Mouse (Mus musculus) fibroblast of lung, adult 2 months (primary cell): ENCODE results near the gene Dohh.
A peak's percentile ranks its signal among the peaks of the same experiment; 100 is the strongest.

Experiments used
- DNase-seq: peaks from one replicate; pipeline ENCODE4 v3.0.0-alpha.2; 2011; ENCODE audit warnings: low read depth

Dohh gene

GRCm38 (mm10) chr10:81430831-81431525 lies 46.8 kb downstream of the Dohh start:
- DNase-seq, result no peak

GRCm38 (mm10) chr10:81431526-81432168 lies 47.4 kb downstream of the Dohh start:
- DNase-seq, result no peak

- no peak for DNase-seq
These were observed 48.1 kb downstream of the Dohh start for GRCm38 (mm10) chr10:81432169-81432867.

GRCm38 (mm10) chr10:81432868-81433262 lies 48.6 kb downstream of the Dohh start:
- peak; percentile 90 for DNase-seq

- DNase-seq, result no peak
These were observed 49.5 kb downstream of the Dohh start for GRCm38 (mm10) chr10:81433541-81434289.

- no peak for DNase-seq
These were observed 50.4 kb downstream of the Dohh start for GRCm38 (mm10) chr10:81434361-81435263.

GRCm38 (mm10) chr10:81435436-81435835 lies 51.2 kb downstream of the Dohh start:
- DNase-seq, result no peak
